Mouse (Mus musculus) gastrocnemius, adult 2 months (tissue): ENCODE data around the gene Gm17657. TPM values are rescaled to one million over a fixed set of nuclear protein-coding genes. Genes with fewer than 3 reads are reported as not detected.

Experiments
- DNase-seq: peaks from one replicate; pipeline ENCODE4 v3.0.0; 2022
- H3K27ac ChIP-seq: fragments of 200-600 bp; 2 replicates; pipeline ENCODE4 v1.8.1; 2022; ENCODE audit warnings: mild to moderate bottlenecking
- H3K4me3 ChIP-seq: fragments of 200-600 bp; 2 replicates; pipeline ENCODE4 v1.8.1; 2022; ENCODE audit warnings: mild to moderate bottlenecking, moderate library complexity
- CTCF ChIP-seq: fragments of 200-600 bp; IDR thresholded peaks from 2 replicates; pipeline ENCODE4 v1.8.1; 2022; ENCODE audit warnings: antibody characterized with exemption, mild to moderate bottlenecking, moderate library complexity
- intact Hi-C: fragments of 180-260 bp; cut with DNase I; formaldehyde crosslinking; loops from one replicate; pipeline ENCODE4 v1.15.1; 2025
- long read RNA-seq, 2 experiments: library from polyadenylated mRNA; stranded (forward); transcript quantifications; one replicate each; pipeline ENCODE4 v2.0.0; 2021
- total RNA-seq, 2 experiments: library from RNA; stranded (reverse); gene quantifications; 2 replicates each; pipeline ENCODE4 v1.2.3; 2021

Gm17657 gene
- total RNA-seq, result not detected
- long read RNA-seq, experiment 1, result 0 reads
- long read RNA-seq, experiment 2, result 0 reads

GRCm38 (mm10) chr17:29549543-29550428 lies at the start of gene Gm17657, which contains the start of gene Tbc1d22b:
Gm17657 (minus strand) TSS chr17:29549638.
Tbc1d22b (plus strand) TSS chr17:29549785.
- no peak for TF ChIP-seq CTCF
- intact Hi-C loops, result no loop called here
- Histone ChIP-seq H3K4me3 (peak within 1 kb of the TSS; percentile 92), H3K27ac (peak within 1 kb of the TSS; percentile 95)
- peak; percentile 97 for DNase-seq

GRCm38 (mm10) chr17:29599051-29599450 lies 49.6 kb upstream of the Gm17657 start:
- DNase-seq, result no peak
- intact Hi-C loops, result no loop called here
- TF ChIP-seq CTCF, result no peak
- Histone ChIP-seq H3K27ac (no peak overlapping the region), H3K4me3 (no peak overlapping the region)

GRCm38 (mm10) chr17:29596771-29597132 lies 47.3 kb upstream of the Gm17657 start:
- DNase-seq, result no peak
- TF ChIP-seq CTCF, result no peak
- intact Hi-C loops, result no loop called here
- Histone ChIP-seq H3K27ac (no peak overlapping the region), H3K4me3 (no peak overlapping the region)

GRCm38 (mm10) chr17:29595891-29596770 lies 46.7 kb upstream of the Gm17657 start:
- no peak for TF ChIP-seq CTCF
- no peak for DNase-seq
- Histone ChIP-seq H3K27ac (no peak overlapping the region), H3K4me3 (no peak overlapping the region)
- intact Hi-C loops, result no loop called here

- H3K27ac ChIP-seq, result no peak overlapping the region
- no peak for DNase-seq
- intact Hi-C loops, result no loop called here
- no peak overlapping the region for H3K4me3 ChIP-seq
- TF ChIP-seq CTCF, result no peak
These were observed 39.9 kb upstream of the Gm17657 start for GRCm38 (mm10) chr17:29589221-29589898.

GRCm38 (mm10) chr17:29586921-29587320 lies 37.5 kb upstream of the Gm17657 start:
- no peak for DNase-seq
- H3K4me3 ChIP-seq, result no peak overlapping the region
- H3K27ac ChIP-seq, result no peak overlapping the region
- no peak for TF ChIP-seq CTCF
- intact Hi-C loops, result no loop called here

GRCm38 (mm10) chr17:29585446-29585845 lies 36.0 kb upstream of the Gm17657 start:
- no peak for DNase-seq
- H3K27ac ChIP-seq, result no peak overlapping the region
- H3K4me3 ChIP-seq, result no peak overlapping the region
- intact Hi-C loops, result no loop called here
- TF ChIP-seq CTCF, result no peak

- H3K4me3 ChIP-seq, result no peak overlapping the region
- intact Hi-C loops, result no loop called here
- no peak overlapping the region for H3K27ac ChIP-seq
- no peak for DNase-seq
- no peak for TF ChIP-seq CTCF
These were observed 35.3 kb upstream of the Gm17657 start for GRCm38 (mm10) chr17:29584737-29585136.

GRCm38 (mm10) chr17:29584306-29584705 lies 34.9 kb upstream of the Gm17657 start:
- TF ChIP-seq CTCF, result no peak
- DNase-seq, result no peak
- no peak overlapping the region for H3K27ac ChIP-seq
- H3K4me3 ChIP-seq, result no peak overlapping the region
- intact Hi-C loops, result no loop called here

GRCm38 (mm10) chr17:29583569-29583968 lies 34.1 kb upstream of the Gm17657 start:
- TF ChIP-seq CTCF, result no peak
- DNase-seq, result no peak
- intact Hi-C loops, result no loop called here
- H3K4me3 ChIP-seq, result no peak overlapping the region
- H3K27ac ChIP-seq, result no peak overlapping the region

- TF ChIP-seq CTCF, result no peak
- H3K4me3 ChIP-seq, result no peak overlapping the region
- intact Hi-C loops, result no loop called here
- no peak for DNase-seq
- H3K27ac ChIP-seq, result no peak overlapping the region
These were observed 30.2 kb upstream of the Gm17657 start for GRCm38 (mm10) chr17:29579579-29580126.

- Histone ChIP-seq H3K27ac (no peak overlapping the region), H3K4me3 (no peak overlapping the region)
- no peak for TF ChIP-seq CTCF
- intact Hi-C loops, result no loop called here
- DNase-seq, result no peak
These were observed 20.4 kb upstream of the Gm17657 start for GRCm38 (mm10) chr17:29569831-29570230.

GRCm38 (mm10) chr17:29568435-29568834 lies 19.0 kb upstream of the Gm17657 start:
- DNase-seq, result no peak
- no peak for TF ChIP-seq CTCF
- H3K27ac ChIP-seq, result no peak overlapping the region
- intact Hi-C loops, result no loop called here
- no peak overlapping the region for H3K4me3 ChIP-seq
